Mouse (Mus musculus) leukemia stem cell, adult 10-12 weeks (primary cell): ENCODE results near the gene Fam213b. TPM values are rescaled to one million over a fixed set of nuclear protein-coding genes. Genes with fewer than 3 reads are reported as not detected.

Source experiments
- polyA plus RNA-seq: library from polyadenylated mRNA; stranded (reverse); fragments of >175 nt; gene quantifications from 2 replicates; pipeline ENCODE4 v1.2.3, GENCODE M21; 2012; ENCODE audit warnings: low replicate concordance

Fam213b gene
- polyA plus RNA-seq: 3.5 and 11.7 TPM in 2 replicates

DNA sequence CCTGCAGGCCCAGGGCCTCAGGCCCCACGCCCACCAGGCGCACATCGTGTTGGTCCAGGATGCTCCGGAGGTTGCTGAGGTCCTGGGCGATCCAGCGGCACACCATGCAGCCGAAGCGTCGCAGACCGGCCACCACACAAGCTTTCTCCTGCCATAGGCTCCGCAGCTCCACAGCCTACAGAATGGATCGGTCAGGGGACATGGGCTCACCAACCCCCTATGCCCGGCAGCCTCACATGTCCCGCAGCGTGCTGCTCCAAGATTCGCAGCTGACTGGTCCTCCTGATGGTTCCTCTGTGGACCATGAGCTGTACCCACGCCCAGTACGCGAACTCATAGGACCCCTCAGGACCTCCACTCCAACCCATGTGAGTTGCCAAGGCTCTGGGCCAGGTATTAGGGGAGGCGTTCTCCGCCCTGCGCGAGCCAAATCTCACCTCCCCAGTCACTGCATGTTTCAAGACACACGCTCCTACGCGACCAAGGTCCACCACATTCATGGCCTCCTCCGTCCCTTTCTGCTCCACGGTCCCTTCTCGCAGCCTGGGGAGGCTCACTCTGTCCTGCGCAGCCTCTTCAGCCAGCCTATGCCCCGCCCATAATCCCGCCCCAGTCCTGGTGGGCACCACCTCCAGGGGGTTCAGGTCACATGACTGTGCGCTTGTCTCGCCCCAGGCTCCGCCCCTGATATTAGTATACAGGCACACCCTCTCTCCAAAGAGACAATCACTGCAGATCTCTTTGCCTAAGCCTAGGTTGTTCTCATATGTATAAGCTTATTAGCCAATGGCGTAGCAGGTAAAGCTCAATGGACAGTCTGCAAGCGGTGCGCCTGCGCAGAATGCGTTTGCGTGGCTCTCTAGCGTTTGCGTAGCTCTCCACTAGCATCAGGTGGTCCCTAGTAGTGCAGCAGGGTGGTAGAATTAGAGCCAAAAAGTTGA, at the start of gene Fam213b:
Gene Fam213b, minus strand, starts transcription at position 630 of the 941 bp plus-strand sequence.

GRCm38 (mm10) chr4:154928395-154929087, 29.6 kb upstream of the Fam213b start, which contains the start of gene Tnfrsf14:
Tnfrsf14 (minus strand) TSS chr4:154928563.

DNA sequence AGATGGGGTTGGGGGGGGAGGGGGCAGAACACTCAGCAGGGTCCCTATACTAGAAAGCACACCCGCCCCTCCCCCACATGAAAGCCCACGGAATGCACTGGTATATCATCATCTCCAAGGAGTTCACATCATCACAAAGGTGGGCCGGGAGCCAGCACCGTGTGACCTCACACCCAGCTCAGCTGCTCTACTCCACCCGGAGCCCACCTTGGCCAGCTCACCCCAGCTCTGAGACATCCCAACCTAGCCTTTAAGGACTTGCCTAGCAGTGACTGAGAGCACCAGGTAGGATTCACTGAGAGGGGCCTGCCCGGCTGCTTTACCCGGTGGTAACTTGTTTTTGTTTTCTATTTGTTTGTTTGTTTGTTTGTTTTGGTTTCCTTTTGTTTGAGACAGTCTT, 29.5 kb downstream of the Fam213b start, which contains the start of gene Mmel1:
Gene Mmel1, plus strand, starts transcription at position 146 of the 400 bp plus-strand sequence.

Other genes with a start within 250 kb of the Fam213b start
- not detected in 2 replicates for gene Actrt2, start 231.3 kb downstream of the Fam213b start, polyA plus RNA-seq
- gene Ttc34, start 61.7 kb downstream of the Fam213b start, polyA plus RNA-seq: not detected in 2 replicates
- gene Mmel1, start 29.6 kb downstream of the Fam213b start, polyA plus RNA-seq: 0.24 TPM in 1 of 2 replicates, not detected in the other
- 12.7 and 106 TPM in 2 replicates for gene Tnfrsf14, start 29.4 kb upstream of the Fam213b start, polyA plus RNA-seq
- gene Hes5, start 61.8 kb upstream of the Fam213b start, polyA plus RNA-seq: 2.0 and 6.4 TPM in 2 replicates
- gene Pank4, start 65.0 kb upstream of the Fam213b start, polyA plus RNA-seq: 17.1 and 43.8 TPM in 2 replicates
- 0.08 and 0.10 TPM in 2 replicates for gene Plch2, start 157.6 kb upstream of the Fam213b start, polyA plus RNA-seq
- 12.5 and 16.8 TPM in 2 replicates for gene Pex10, start 167.9 kb upstream of the Fam213b start, polyA plus RNA-seq
- 36.1 and 45.6 TPM in 2 replicates for gene Rer1, start 187.2 kb upstream of the Fam213b start, polyA plus RNA-seq
- gene Morn1, start 187.4 kb upstream of the Fam213b start, polyA plus RNA-seq: 1.5 and 1.7 TPM in 2 replicates